Mouse (Mus musculus) kidney, adult 18-20 months (tissue): ENCODE data around the gene Nsun7.

Experiments
- DNase-seq: peaks from one replicate; pipeline ENCODE4 v3.0.0; 2021

The Nsun7 gene

DNA sequence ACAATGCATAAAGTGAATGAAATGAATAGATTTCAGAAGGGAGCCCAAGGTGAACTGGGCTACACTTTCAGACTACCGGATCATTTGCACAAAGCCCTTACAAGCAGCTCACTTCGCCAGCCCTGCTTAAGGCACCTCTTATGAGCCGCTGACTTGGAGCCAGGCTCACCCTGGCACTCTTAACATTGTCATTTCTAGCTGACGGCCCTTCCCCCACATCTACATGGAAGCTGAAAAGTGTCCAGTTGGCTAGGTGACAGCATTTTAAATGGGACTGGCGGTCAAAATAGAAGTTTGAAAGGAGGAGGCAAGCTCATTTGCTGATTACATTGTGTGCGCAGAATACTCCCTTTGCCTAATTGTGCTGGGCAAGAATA, 78.3 kb downstream of the Nsun7 start:
- no peak for DNase-seq

DNA sequence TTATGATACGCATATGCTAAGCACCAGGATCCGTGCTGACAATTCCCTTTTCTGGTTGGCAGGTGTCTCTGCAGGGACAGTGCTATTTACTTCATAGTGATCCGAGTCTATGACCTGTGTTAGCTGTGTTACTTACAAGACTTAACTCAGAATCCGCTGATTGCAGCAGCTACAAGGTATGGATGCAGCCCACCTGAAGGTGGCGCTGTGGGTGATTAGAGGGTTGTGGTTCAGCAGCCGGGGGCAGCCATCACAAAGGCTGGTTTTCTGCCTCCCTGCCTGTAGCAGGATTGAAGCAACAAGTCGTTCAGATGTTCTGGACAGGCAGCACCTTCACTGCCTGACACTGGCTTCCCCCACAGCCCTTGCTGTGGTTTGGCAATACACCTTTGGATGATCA, 78.9 kb downstream of the Nsun7 start:
- DNase-seq: no peak

DNA sequence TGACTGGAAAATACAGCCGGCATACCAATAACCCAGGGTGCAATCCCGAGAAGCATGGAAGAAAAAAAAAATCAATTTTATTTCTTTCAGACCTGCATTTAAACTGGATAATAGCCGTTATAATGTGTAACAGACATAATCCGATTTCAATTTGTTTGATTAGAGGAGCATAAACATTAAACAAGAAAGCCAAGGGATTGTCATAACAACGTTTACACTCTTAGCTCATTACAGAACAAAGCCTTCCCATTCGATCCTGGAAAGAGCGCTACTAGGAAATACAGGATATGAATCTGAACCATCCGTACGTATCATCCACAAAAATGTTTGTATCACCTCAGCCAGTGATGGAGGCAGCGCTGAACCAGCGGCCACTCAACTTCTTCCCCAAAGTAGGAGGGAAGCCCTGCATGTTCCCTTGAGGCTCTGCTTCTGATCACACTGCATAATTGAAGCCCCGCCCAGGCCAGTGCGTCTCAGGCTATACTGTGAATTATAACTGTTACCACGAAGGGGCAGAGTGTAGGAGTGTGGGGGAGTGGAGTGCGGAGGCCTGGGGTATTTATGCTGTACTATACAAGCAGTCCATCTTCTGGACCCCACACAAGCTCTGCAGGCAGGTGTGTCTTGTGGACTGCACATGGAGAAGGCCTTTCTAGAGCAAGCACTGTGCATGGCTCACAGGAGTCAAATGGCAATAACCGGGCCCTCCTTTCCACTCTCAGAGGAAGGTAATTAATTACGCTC, 80.8 kb downstream of the Nsun7 start:
- DNase-seq: no peak

DNA sequence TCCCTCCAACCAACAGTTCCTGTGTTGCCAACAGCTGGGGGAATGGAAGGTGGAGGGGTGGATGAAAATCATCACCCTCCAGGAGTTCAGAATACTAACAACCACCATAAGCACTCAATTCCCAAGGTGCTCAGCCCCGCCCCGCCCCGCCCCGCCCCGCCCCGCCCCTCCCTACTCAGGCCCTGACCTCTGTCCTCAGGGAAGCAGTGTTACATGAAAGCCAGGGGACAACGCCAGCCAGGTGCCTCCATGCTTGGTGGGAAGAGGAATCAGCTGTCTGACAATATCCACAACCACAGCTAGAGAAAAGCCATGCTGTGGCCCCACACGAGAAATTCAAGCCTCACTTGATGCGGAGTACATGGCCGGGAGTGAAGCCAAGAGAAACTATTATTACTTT, 82.2 kb downstream of the Nsun7 start:
- no peak for DNase-seq

DNA sequence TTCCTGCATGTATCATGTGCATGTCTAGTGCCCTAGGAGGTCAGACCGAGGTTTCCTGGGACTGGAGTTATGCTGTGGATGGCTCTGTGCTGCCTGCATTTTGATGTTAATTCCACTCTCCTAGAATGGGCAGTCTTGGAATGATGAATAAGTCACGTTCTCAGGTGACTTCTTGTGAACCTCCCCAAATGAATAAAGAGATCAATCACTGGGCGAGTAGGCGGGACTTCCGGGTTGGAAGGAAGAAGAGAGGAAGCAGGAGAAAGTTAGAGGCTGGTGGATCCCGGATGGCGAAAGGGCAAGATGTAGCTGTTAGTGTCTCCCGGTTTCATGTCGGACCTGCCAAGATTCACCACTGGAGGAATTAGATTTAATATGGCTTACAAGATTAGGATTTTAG, 82.6 kb downstream of the Nsun7 start:
- DNase-seq: no peak

DNA sequence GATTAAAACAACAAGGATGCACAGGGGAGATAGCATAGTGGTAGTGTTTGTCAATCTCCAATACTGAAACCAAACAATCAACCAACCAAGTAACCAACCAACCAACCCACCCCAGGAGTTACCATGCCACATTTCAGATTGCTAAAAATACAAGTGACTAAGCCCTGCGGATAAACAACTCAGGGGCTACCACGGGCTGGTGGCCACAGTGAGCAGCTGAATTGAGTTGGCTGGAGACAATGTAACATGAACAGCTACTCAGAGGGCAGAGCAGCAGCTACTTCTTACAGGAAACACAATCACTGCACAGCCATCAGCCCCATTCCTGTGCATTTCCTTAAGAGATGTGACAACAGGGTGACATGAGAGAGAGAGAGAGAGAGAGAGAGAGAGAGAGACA, 84.5 kb downstream of the Nsun7 start:
- no peak for DNase-seq

DNA sequence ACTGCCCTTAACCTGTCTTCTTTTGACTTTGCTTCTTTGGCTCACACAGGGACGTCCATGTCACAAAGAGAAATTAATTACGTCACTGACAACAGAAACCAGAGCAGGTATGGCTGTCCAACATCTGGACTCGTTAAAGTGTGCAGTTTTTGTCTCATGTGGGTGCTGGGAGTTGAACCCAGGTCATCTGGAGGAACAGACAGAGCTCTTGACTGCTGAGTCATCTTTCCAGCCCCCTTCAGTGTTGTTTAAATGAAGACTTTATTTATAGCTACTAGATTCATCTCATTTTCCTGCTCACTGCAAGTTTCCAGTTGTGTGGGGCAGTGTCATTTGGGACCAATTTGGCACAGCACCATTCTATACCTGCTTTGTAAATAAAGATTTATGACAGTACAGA, 85.4 kb downstream of the Nsun7 start:
- no peak for DNase-seq

DNA sequence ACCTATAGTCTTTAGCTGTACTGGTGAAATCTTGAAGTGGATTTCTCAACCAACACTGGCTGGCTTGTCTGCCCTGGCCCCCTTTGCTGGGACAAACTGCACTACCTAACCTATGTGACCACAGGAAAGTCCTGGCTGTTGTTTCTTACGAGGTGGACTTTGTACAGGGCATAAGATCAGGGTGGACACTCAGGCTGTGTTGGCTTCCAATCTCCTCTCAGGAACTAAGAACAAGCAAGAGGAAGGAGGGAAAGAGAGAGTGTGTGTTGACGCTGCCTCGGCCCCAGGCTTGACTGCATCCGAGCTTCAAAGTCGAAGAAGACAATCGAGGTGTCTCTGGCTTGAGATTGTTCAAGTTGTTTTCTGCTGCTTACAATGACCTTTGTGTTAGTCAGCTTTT, 87.1 kb downstream of the Nsun7 start:
- DNase-seq: no peak
